Mouse (Mus musculus) cerebellum, adult 2 months (tissue): ENCODE measurements at regions not wholly inside any gene's neighbourhood (a gene's known extent, or its start where the extent isn't known, plus 50 kb on each side); places are given as distances from the start of the nearest gene placed in this dataset.

Experiments used
- CTCF ChIP-seq: fragments of 200-500 bp; IDR thresholded peaks from 2 replicates; pipeline ENCODE4 v1.5.1; 2011; ENCODE audit warnings: low read depth, mild to moderate bottlenecking, control low read depth, low read length, moderate library complexity, borderline replicate concordance; ENCODE audit not compliant: insufficient read depth
- POLR2A ChIP-seq: fragments of 200-500 bp; IDR thresholded peaks from 2 replicates; pipeline ENCODE4 v1.6.1; 2011; ENCODE audit warnings: low read length, control low read depth, borderline replicate concordance; ENCODE audit not compliant: insufficient read depth

DNA sequence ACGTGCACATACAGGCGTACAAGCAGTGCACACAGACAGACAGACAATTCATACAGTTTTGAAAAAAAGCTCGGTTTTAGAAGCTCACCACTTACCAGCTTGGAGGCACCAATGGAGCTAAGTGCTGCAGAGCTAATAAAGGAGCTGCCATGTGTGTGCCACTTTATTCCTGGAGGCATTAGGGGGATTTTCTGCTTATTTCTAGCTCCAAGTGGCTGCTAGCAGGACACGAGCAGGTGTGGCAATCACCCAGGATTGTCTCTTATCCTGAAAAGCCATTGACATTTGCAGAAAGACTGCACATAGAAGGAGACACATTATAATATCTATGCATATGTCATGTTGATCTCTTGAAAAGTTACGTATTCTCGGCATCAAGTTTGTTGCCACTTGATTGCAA is 472.5 kb downstream of the Slc4a3 start:
- TF ChIP-seq CTCF: no peak
- TF ChIP-seq POLR2A: no peak
